Mouse (Mus musculus): ENCODE results near the gene 6030458C11Rik.
"Not testable (repeated sequence)": the region's sequence is repeated elsewhere in the genome, so short reads cannot be mapped to it uniquely, and the experiment has no call there.

The 6030458C11Rik gene

GRCm38 (mm10) chr15:12807088-12807487 lies 17.4 kb downstream of the 6030458C11Rik start:
- Histone ChIP-seq H3K27me3 (ENCODE audit: insufficient read depth, low read length) (no peaks in the 10 kb centered on the region), H3K4me3 (replicated peaks; ENCODE audit: low read length) (no peak overlapping the region), H3K36me3 (ENCODE audit: insufficient read depth, low read length) (peaks cover 47% of the 10 kb centered on the region), H3K4me1 (replicated peaks; ENCODE audit: low read depth, low read length) (peaks cover 4% of the 10 kb centered on the region; the same call in 1 of the 2 replicates), H3K9me3 (ENCODE audit: low read length) (no peaks in the 10 kb centered on the region)
- TF ChIP-seq CTCF (conservative IDR thresholded peaks at IDR 0.05; ENCODE audit: low read length) (no peak), NANOG (IDR thresholded peaks at IDR 0.05; ENCODE audit: borderline replicate concordance, low read length) (no peak), POU5F1 (IDR thresholded peaks at IDR 0.05; ENCODE audit: borderline replicate concordance, low read length) (no peak)

GRCm38 (mm10) chr15:12805071-12805470 lies 19.4 kb downstream of the 6030458C11Rik start:
- H3K9me3 ChIP-seq (ENCODE audit: low read length) = no peaks in the 10 kb centered on the region
- H3K27me3 ChIP-seq (ENCODE audit: insufficient read depth, low read length) = 0 out of 2 replicates have a peak, but pooled peaks cover 4% of the 10 kb centered on the region
- H3K4me3 ChIP-seq (replicated peaks; ENCODE audit: low read length) = no peak overlapping the region
- H3K36me3 ChIP-seq (ENCODE audit: insufficient read depth, low read length) = peaks cover 27% of the 10 kb centered on the region
- TF ChIP-seq POU5F1 (IDR thresholded peaks at IDR 0.05; ENCODE audit: borderline replicate concordance, low read length) (no peak), NANOG (IDR thresholded peaks at IDR 0.05; ENCODE audit: borderline replicate concordance, low read length) (no peak), CTCF (conservative IDR thresholded peaks at IDR 0.05; ENCODE audit: low read length) (no peak)
- peaks cover 4% of the 10 kb centered on the region; the same call in 1 of the 2 replicates for H3K4me1 ChIP-seq (replicated peaks; ENCODE audit: low read depth, low read length)

GRCm38 (mm10) chr15:12801142-12801506 lies 23.3 kb downstream of the 6030458C11Rik start:
- not testable (repeated sequence) for H3K27me3 ChIP-seq (ENCODE audit: insufficient read depth, low read length); H3K9me3 ChIP-seq (ENCODE audit: low read length); H3K4me1 ChIP-seq (replicated peaks; ENCODE audit: low read depth, low read length); H3K36me3 ChIP-seq (ENCODE audit: insufficient read depth, low read length); H3K4me3 ChIP-seq (replicated peaks; ENCODE audit: low read length)

- TF ChIP-seq NANOG (IDR thresholded peaks at IDR 0.05; ENCODE audit: borderline replicate concordance, low read length) (no peak), CTCF (conservative IDR thresholded peaks at IDR 0.05; ENCODE audit: low read length) (no peak), POU5F1 (IDR thresholded peaks at IDR 0.05; ENCODE audit: borderline replicate concordance, low read length) (no peak)
- 0 out of 2 replicates have a peak, but pooled peaks cover 7% of the 10 kb centered on the region for H3K4me1 ChIP-seq (replicated peaks; ENCODE audit: low read depth, low read length)
- H3K4me3 ChIP-seq (replicated peaks; ENCODE audit: low read length) = no peak overlapping the region
- H3K36me3 ChIP-seq (ENCODE audit: insufficient read depth, low read length) = no peaks in the 10 kb centered on the region
- H3K27me3 ChIP-seq (ENCODE audit: insufficient read depth, low read length) = 0 out of 2 replicates have a peak, but pooled peaks cover 4% of the 10 kb centered on the region
- H3K9me3 ChIP-seq (ENCODE audit: low read length) = no peaks in the 10 kb centered on the region
Observed at GRCm38 (mm10) chr15:12800405-12801141, 23.9 kb downstream of the 6030458C11Rik start.

- 0 out of 2 replicates have a peak, but pooled peaks cover 4% of the 10 kb centered on the region for H3K27me3 ChIP-seq (ENCODE audit: insufficient read depth, low read length)
- no peak overlapping the region for H3K4me3 ChIP-seq (replicated peaks; ENCODE audit: low read length)
- no peak for TF ChIP-seq POU5F1 (IDR thresholded peaks at IDR 0.05; ENCODE audit: borderline replicate concordance, low read length)
- no peak for TF ChIP-seq NANOG (IDR thresholded peaks at IDR 0.05; ENCODE audit: borderline replicate concordance, low read length)
- no peak for TF ChIP-seq CTCF (conservative IDR thresholded peaks at IDR 0.05; ENCODE audit: low read length)
- H3K36me3 ChIP-seq (ENCODE audit: insufficient read depth, low read length) = no peaks in the 10 kb centered on the region
- 0 out of 2 replicates have a peak, but pooled peaks cover 8% of the 10 kb centered on the region for H3K4me1 ChIP-seq (replicated peaks; ENCODE audit: low read depth, low read length)
- no peaks in the 10 kb centered on the region for H3K9me3 ChIP-seq (ENCODE audit: low read length)
Observed at GRCm38 (mm10) chr15:12798043-12798442, 26.4 kb downstream of the 6030458C11Rik start.

GRCm38 (mm10) chr15:12795909-12796470 lies 28.5 kb downstream of the 6030458C11Rik start:
- TF ChIP-seq CTCF (conservative IDR thresholded peaks at IDR 0.05; ENCODE audit: low read length) (no peak), POU5F1 (IDR thresholded peaks at IDR 0.05; ENCODE audit: borderline replicate concordance, low read length) (no peak), NANOG (IDR thresholded peaks at IDR 0.05; ENCODE audit: borderline replicate concordance, low read length) (no peak)
- H3K27me3 ChIP-seq (ENCODE audit: insufficient read depth, low read length) = no peaks in the 10 kb centered on the region
- no peaks in the 10 kb centered on the region for H3K9me3 ChIP-seq (ENCODE audit: low read length)
- H3K4me3 ChIP-seq (replicated peaks; ENCODE audit: low read length) = peak overlapping the region; percentile 48
- no peaks in the 10 kb centered on the region for H3K36me3 ChIP-seq (ENCODE audit: insufficient read depth, low read length)
- 0 out of 2 replicates have a peak, but pooled peaks cover 8% of the 10 kb centered on the region for H3K4me1 ChIP-seq (replicated peaks; ENCODE audit: low read depth, low read length)

- peak; percentile 68 for TF ChIP-seq CTCF (conservative IDR thresholded peaks at IDR 0.05; ENCODE audit: low read length)
- TF ChIP-seq POU5F1 (IDR thresholded peaks at IDR 0.05; ENCODE audit: borderline replicate concordance, low read length) = no peak
- TF ChIP-seq NANOG (IDR thresholded peaks at IDR 0.05; ENCODE audit: borderline replicate concordance, low read length) = no peak
Observed at GRCm38 (mm10) chr15:12795457-12795894, 29.0 kb downstream of the 6030458C11Rik start.

GRCm38 (mm10) chr15:12794311-12794710 lies 30.1 kb downstream of the 6030458C11Rik start:
- Histone ChIP-seq H3K4me1 (replicated peaks; ENCODE audit: low read depth, low read length) (peaks cover 21% of the 10 kb centered on the region), H3K9me3 (ENCODE audit: low read length) (no peaks in the 10 kb centered on the region), H3K36me3 (ENCODE audit: insufficient read depth, low read length) (no peaks in the 10 kb centered on the region), H3K27me3 (ENCODE audit: insufficient read depth, low read length) (no peaks in the 10 kb centered on the region), H3K4me3 (replicated peaks; ENCODE audit: low read length) (no peak overlapping the region)
- no peak for TF ChIP-seq NANOG (IDR thresholded peaks at IDR 0.05; ENCODE audit: borderline replicate concordance, low read length)
- no peak for TF ChIP-seq CTCF (conservative IDR thresholded peaks at IDR 0.05; ENCODE audit: low read length)
- TF ChIP-seq POU5F1 (IDR thresholded peaks at IDR 0.05; ENCODE audit: borderline replicate concordance, low read length) = no peak

More at GRCm38 (mm10) chr15:12795457-12795894, 29.0 kb downstream of the 6030458C11Rik start:
- no peaks in the 10 kb centered on the region for H3K27me3 ChIP-seq (ENCODE audit: insufficient read depth, low read length)
- no peak overlapping the region for H3K4me3 ChIP-seq (replicated peaks; ENCODE audit: low read length)
- H3K4me1 ChIP-seq (replicated peaks; ENCODE audit: low read depth, low read length) = peaks cover 9% of the 10 kb centered on the region
- H3K36me3 ChIP-seq (ENCODE audit: insufficient read depth, low read length) = no peaks in the 10 kb centered on the region
- no peaks in the 10 kb centered on the region for H3K9me3 ChIP-seq (ENCODE audit: low read length)

Data from E14TG2a.4 (cell line).